Mouse (Mus musculus) NIH3T3 (cell line): ENCODE data around the gene Tbc1d22b.
A peak's percentile ranks its signal among the peaks of the same experiment; 100 is the strongest.
"Not testable (repeated sequence)": the region's sequence is repeated elsewhere in the genome, so short reads cannot be mapped to it uniquely, and the experiment has no call there.

Experiments used
- DNase-seq: peaks from one replicate; pipeline ENCODE4 v3.0.0-alpha.2; 2012; ENCODE audit warnings: low read depth

Tbc1d22b gene

DNA sequence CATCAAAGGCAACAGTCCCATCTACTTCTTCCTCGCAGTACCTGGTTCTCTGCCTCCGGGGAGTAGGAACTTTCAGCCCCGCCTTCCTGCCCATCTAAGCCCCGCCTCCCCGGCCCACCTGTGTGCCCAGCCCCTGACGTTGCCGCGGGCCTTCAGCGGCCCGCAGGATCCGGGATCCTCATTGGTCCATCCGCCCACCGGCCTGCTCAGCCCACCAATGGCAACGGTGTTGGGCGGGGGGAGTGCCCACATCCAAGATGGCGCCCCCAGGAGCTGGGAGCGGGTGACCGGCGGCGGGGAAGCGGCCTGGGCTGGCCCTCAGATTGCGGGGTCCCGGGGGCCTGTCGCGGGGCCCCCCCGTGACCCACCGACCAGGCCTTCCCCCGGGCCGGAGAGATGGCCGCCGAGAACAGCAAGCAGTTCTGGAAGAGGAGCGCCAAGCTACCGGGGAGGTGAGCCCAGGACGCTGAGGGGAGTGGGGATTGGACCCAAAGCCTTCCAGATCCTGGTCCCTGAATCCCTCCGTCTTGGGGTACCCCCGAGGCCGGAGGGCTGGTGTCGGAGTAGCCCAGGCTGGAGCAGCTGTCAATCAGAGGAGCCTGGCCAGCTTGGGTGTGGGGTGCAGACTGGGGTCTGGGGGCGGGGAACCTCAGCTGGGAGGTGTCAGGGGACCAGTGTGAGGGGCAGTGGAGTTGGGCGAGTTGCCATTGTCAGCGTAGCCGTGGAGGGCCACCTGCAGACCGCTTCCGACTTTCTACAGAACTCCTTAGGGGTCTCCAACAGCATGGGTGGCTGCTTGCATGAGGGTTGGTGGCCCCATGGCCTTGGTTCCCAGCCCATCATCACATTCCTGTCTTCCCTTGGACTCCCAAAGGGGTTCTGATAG lies at the start of gene Tbc1d22b, which contains the start of gene Gm17657:
Gene Tbc1d22b, plus strand, starts transcription at position 243 of the 886 bp plus-strand sequence.
Gene Gm17657, minus strand, starts transcription at position 96 of the 886 bp plus-strand sequence.
- peak; percentile 96 for DNase-seq

DNA sequence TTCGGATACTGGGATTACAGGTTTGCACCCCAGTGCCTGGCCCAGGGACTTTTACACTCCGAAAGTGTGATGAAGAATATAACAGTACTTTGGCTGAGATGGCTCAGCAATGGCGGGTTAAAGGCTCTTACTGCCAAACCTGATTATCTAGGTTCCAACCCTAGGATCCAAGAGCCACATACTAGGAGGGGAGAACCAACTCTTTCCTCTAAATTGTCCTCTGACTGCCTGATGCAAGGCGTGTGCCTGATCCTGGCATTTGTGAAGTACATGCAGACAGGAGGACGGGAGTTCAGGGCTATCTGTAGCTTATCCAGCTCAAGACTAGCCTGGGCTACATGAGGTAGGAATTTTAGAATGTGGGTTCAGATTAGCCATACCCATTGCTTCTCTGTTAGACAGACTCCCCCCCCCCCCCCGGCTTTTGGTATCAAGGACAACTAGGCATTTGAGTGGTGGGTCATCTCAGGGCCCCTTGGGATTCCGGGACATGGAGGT lies 49.3 kb upstream of the Tbc1d22b start:
- DNase-seq: no peak

DNA sequence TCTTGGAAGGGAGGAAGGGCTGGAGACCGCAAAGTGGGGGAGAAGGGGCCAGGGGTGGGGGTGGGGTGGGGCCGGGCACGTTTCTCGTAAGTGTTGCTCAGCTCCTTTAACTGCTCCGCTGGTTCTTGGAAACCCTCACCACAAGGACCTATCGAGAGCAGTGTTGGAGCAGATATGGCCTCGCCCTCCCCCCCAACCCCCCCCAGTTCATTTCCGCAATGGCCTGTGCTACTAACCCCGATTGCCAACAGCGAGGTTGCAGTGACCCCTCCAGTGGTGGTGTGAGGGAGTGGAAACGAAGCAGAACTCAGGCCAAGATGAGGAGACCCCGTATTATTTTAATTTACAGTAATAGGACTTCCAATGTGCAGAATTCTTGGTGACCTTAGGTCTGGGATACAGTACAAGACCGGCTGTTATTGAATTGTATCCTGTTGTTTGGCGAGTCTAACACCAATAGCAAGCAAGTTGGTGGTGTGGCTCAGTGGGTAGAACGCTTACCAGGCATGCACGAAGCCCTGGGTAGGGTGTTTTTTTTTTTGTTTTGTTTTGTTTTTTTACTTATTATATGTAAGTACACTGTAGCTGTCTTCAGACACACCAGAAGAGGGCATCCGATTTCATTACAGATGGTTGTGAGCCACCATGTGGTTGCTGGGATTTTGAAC lies 48.6 kb upstream of the Tbc1d22b start:
- no peak for DNase-seq

DNA sequence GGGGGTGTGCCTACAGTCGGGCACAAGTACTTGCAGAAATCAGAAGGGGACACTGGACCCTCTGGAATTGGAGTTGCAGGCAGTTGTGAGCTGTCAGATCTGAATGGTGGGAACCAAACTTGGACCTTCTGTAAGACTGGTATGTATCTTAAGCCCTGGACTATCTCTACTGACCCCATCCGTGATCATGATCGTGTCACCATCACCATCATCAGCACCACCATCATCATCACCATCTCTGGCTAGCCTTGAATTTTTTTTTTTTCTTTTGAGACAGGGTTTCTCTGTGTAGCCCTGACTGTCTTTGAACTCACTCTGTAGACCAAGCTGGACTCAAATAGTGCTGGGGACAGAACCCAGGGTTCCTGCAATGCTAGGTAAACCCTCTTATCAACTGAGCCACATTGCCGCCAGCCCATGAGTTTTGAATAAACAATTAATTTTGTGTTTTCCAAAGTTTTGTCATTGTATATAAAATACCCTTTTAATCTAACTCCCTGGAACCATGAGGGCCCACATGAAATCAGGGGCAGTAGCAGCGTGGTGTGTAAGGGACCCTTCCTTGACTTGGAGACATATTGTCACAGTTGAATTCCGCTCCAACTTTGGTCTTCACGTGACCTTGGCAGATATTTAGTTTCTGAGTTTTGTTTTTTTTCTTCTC lies 47.4 kb upstream of the Tbc1d22b start:
- no peak for DNase-seq

DNA sequence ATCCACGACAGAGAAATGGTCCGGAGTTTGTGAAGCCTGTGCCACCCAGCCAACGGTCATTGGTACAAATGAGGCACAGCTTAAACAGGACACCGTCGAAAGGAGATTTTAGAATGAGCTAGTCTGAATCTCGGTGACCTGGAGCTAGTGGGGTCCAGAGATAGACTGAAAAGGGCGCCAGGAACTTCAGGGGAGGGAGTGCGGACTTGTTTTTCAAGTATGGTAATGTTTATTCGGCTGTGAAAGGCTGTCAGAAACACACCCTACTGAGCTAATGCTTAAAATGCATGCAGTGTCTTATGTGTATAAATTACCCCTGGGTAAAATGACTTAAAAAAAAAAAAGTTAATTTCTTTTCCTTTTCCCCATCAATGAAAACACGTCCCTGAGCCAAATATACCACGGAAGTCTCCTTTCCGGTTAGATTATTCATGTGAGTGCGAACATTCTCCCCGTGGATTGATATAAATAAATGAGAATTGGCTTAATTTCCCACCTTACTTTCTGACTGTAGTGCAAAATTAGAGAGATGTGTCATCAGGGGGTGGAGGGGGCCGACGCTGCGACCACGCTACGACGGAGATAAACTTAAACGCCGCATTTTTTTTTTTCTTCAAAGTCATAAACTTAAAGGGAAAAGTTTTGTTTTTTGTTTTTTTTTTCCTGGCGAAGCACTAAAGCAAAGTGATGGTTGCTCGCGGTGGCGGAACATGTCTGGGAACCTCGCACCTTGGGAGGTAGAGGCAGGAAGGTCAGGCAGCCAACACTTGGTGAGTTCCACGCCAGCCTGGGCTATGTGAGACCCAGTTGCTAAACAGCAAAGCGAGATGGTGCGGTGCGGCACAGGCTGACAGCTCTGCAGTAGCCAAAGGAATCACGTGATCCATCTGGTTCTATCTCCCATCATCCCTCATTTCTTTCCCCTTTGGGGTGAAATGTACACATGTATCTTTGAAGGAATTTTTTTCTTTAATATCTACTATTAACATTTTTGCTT lies 46.6 kb upstream of the Tbc1d22b start:
- DNase-seq: no peak

DNA sequence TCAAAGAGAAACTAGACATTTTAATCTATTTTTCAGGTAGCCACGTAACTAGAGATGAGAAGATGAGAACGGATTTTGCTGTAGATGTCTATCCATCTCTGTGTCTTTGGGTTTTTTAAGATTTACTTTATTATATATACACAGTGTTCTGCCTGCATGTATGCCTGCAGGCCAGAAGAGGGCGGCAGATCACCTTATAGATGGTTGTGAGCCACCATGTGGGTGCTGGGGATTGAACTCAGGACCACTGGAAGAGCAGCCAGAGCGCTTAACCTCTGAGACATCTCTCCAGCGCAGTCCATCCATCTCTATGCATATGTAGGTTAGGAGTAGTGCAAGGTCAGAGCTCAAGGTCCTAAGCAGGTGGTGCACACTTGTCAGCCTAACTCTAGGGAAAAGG lies 45.9 kb upstream of the Tbc1d22b start:
- no peak for DNase-seq

DNA sequence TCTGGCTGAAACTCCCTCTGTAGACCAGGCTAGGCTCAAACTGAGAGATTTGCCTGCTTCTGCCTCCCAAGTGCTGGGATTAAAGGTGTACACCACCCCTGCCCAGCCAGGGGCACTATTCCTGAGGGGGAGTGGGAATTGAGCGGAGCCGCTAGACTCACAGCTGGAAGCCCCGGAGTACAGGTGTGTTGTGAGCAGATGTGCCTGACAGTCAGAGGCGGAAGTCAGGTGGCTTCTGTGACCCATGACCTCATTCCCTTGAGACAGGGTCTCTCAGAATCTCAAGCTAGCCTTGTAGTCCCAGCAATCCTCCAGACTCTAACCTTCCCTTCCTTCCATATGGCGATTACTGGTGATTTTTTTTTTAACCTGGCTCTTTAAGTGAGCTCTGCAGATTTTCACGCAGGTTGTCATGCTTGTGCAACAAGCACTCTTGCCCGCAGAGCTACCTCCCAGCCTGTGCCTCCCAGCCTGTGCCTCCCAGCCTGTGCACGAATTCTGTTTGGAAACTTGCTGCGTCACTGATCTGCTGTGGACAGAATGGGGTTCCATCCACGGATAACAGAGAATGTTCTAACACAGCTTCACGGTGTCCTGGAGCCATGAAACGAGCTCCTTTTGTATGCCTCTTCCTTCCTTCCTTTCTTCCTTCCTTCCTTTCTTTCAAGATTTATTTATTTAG lies 40.5 kb upstream of the Tbc1d22b start:
- no peak for DNase-seq

DNA sequence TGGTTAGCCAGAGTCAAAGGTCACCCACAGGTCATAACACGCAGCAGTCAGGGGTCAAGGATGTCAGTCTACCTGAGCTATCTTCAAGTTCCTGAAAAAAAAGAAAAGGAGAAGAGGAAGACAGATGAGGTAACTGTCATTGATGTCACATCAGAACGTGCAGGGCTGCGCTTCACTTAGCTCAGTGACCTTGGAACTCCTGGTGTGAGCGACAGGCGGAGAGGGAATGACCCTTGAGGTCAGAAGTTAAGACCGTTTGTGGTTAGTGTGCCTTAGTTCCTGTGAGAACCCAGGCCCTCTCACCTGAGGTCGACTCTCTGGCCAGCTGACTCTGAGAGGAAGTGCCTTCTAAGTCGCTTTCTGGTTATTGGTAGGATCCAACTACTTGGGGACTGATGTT lies 38.9 kb upstream of the Tbc1d22b start:
- no peak for DNase-seq

DNA sequence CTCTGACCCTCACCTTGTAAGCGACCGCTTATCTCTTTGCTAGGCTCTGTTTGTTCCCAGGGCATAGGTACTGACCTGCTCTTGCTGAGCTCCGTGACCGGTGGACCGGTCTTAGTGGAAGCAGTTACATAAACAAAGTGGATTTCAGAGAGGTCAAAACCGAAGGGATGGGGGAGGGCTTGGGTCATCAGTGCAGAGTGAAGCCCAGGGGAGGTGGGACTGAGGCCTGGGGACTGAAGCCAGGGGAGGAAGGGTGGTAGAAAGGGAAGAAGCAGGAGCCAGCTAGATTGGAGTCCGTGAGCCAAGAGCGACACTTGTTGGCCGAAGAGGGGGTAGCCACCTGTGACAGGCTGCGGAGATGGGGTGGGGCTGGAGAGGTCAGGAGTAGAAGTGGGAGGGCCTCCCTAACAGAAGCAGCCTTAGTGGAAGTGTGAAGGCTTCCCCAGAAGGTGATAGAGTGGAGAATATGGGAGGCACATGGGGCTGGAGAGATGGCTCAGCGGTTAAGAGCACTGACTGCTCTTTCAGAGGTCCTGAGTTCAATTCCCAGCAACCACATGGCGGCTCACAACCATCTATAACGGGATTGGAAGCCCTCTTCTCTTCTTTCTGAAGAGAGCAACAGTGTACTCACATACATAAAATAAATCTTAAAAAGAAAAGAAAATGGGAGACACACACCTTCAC lies 36.4 kb upstream of the Tbc1d22b start:
- DNase-seq: peak; percentile 43

DNA sequence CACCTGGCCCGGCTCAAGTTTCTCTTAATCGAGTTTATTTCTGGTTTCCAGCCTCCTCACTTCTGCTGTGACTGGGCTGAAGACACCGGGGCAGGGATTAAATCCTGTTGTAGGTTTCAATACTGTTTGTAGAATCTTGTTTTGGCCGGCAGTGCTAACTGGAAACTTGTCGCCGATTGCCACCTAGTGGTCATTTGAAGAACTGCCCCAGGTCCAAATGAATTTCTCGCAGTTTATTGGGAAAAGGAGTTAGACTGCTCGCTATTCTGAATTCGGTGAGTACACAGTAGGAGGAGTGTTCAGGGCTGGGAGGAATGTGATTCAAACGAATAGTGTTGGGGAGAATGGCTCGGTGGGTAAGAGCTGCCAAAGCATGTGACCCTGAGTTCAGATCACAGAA lies 35.1 kb upstream of the Tbc1d22b start:
- peak; percentile 92 for DNase-seq

DNA sequence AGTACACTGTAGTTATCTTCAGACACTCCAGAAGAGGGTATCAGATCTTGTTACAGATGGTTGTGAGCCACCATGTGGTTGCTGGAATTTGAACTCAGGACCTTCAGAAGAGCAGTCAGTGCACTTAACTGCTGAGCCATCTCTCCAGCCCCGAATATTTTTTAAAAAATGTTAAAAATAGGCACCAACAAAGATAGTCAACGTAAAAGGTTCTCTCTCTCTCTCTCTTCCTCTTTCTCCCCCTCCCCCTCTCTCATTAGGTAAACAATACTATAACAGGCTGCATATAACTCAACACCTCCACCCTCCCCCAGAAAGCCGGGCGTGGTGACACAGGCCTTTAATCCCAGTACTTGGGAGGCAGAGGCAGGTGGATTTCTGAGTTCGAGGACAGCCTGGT lies 30.9 kb upstream of the Tbc1d22b start:
- not testable (repeated sequence) for DNase-seq

DNA sequence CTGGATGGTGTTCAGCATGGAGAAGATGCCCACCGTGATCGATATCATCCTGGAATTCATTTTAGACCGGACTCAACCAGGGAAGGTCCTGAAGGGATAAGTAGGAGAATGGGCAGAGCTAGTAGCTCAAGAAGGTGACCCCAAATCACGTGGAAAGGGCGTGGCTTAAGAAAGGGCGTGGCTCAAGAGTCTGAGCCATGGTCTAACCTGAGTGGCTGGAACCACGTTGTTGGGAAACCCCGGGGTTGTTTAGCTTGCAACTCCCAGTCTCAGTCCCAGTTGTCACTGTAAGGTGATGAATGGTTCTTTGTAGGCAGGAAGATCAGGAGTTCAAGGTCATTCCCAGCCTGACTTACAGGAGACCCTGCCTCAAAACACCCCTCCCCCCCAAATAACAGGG lies 29.9 kb upstream of the Tbc1d22b start:
- no peak for DNase-seq

DNA sequence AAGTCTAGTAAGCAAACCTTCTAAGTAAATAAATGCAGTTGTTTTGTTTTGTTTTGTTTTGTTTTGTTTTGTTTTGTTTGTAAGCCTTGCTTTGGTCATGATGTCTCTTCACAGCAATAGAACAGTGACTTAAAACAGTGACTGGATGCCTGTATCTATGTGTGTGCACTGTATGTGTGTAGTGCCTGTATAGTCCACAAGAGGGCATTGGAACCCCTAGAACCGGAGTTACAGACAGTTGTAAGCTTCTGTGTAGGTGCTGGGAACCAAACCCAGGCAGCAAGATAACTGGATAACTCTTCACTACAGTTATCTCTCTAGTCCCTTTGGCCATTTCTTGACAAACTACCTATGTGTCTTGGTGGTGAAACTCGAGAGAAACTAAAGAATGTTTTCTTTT lies 24.0 kb upstream of the Tbc1d22b start:
- no peak for DNase-seq

DNA sequence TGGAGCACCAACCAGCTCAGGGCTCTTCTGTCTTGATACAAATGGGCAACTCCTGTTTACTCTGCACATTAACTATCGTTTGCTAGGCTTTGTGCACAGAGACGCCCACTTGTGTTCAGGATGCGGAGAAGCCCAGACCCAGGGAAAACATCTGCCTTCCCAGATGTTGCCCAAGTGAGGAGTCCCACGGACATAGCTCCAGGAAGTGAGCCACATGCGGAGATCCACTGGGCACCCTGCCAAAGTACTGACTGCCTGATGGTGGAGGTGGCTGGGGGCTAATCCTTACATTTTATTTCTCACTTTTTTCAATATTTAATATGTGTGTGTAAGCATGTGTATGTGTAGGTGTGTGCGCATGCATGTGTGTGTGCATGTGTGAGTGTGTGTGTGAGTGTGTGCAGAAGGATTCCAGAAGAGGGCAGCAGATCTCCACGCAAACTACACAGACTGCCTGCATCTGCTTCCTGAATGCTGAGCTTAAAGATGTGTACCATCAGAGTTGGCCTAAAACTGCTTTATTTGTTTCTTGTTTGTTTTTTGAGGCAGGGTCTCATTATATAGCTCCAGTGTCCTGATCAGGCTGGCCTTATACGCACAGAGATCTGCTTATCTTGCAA lies 20.9 kb upstream of the Tbc1d22b start:
- peak; percentile 48 for DNase-seq

DNA sequence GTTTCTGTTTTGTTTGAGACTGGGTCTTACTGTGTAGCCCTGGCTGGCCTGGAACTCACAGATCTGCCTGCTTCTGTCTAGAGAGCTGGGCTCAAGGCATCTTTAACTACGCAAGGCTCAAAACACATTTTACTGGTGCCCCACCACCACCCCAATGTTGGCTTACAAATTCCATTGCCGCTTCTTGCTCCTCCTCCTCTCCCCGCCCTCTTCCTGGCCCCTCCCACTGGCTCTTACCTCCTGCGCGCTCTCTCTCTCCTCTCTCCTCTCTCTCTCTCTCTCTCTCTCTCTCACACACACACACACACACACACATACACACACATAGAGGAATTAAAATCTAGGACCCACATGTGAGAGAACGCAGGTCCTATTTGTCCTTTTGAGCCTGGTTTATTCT lies 19.1 kb upstream of the Tbc1d22b start:
- DNase-seq: no peak

DNA sequence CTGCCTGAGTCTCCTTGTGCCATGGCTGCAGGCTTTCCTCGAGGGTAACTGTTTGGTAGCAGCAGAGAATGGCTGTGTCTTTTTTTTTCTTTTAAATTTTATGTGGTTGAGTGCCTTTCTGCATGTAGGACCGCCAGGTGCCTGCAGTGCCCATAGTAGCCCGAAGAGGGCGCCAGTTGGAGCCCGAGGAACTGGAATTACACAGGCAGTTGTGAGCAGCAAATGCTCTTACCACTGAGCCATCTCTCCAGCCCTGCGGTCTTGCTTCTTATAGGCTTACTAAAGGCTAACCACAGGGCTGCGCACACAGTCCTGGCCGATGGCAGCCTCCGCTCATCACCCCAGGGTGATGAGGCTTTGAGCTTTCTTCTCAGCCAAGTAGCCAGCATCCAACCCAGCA lies 18.3 kb upstream of the Tbc1d22b start:
- peak; percentile 29 for DNase-seq

DNA sequence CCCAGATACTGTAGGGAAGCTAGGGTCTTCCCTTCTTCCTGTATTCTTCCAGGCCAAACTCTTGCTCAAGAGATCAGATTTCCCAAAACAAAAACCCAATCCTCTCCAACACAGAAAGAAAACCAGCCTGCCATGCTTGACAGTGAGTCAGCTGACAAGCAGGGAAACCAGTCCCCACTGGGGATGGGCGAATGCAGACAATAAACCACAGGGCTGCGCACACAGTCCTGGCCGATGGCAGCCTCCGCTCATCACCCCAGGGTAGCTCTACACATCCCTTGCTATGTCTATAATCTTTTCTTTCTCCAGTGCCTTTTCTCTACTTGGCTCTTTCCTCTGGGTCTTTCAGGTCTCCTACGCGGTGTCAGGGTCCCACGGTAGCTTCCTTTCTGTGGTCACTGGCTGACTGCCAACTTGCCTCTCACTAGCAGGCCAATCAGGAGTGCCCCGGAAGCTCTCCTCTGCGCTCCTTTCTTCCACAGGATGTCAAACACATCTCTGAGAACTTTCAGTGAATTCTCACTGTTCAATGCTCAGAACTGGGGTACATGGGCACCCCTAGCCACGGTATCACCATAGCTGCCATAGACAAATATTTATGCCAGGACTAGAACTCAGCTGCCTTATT lies 17.7 kb upstream of the Tbc1d22b start:
- DNase-seq: peak; percentile 26

DNA sequence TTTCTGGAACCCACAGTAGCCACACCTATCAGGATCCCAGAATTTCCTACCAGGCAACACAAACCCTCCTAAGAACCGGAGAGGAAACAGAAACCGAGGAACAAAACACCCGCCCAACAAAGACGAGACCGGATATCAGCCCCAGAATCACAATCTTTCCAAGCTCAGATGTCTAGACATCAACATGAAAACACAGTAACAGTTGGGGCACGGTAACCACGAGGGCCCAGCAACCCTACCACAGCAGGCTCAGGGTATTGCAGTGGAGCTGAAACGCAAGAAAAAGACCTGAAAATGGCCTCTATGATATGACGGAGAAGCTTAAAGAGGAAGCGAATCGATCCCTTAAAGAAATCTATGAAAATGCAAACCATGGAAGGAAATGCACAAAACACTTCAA lies 15.7 kb upstream of the Tbc1d22b start:
- no peak for DNase-seq

DNA sequence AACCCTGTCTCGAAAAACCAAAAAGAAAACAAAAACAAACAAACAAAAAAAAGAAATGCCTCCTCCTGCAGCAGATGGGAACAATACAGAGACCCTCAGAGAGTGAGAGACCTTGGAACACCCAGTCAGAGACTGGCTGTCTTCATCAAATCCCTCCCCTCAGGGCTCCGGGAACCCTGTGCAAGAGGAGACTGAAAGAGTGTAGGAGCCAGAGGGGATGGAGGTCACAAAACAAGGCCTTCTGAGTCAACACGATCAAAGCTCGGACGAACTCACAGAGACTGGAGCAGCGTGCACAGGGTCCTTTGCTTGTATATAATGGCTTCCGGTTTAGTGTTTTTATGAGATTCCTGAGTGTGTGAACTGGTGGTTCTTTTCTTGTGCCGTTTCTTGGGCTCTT lies 9.2 kb upstream of the Tbc1d22b start:
- no peak for DNase-seq
